Mouse (Mus musculus): ENCODE measurements at regions not wholly inside any gene's neighbourhood (a gene's known extent, or its start where the extent isn't known, plus 50 kb on each side); places are given as distances from the start of the nearest gene placed in this dataset.
A peak's percentile ranks its signal among the peaks of the same experiment; 100 is the strongest.

DNA sequence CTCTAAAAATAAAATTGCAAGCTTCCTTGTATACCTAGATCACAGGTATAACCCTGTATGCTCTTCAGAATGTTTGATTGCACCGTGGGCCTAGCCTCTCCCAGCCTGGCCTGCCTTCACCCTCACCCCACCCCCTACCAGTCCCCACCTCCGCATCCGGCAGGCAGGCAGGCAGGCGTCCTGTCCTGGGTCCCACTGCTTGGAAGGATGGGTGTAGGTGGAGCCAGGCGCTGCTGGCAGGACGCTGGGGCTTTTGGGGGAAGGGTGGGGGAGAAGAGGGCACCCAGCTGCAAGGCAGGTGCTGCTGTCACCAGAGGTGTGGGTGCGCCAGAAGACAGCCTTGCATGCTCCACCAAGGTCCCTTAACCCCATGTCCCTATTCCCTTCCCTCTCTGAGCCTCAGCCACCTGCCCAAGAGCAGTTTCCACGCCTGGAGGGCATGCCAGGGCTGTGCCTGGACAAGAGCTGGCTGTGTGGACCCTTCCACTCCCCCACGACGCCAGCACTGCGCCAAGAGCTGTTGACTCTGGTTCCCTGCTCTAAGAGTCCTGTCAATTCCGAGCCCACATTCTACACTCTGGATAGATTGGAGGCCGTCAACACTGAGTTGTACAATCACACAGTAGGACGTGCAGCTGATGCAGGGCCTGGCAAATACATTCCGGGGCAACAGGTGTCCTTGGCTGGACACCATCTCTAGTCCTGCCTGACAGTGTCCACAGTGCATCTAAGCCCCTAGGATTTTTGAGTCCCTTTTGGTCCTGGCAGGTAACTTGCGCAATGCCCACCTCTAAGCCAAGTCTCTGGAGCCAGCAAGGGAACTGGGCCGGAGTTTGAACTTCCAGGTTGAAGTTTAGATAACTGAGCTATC is 170.0 kb upstream of the Id2 start:
- Histone ChIP-seq H3K27me3 (no peaks in the 10 kb centered on the region; the same call in 1 of the 2 replicates), H3K27ac (peak overlapping the region; percentile 27; the same call in 1 of the 2 replicates), H3K4me2 (no peak overlapping the region), H3K9me3 (replicated peaks) (no peaks in the 10 kb centered on the region), H3K4me3 (no peak overlapping the region), H3K36me3 (no peaks in the 10 kb centered on the region), H3K9ac (no peak overlapping the region), H3K4me1 (replicated peaks) (peaks cover 26% of the 10 kb centered on the region)
- ATAC-seq (replicated peaks; ENCODE audit: insufficient number of reproducible peaks, insufficient read depth, low FRiP score, low read depth) = 0 out of 2 replicates have a peak, but pooled peaks have one; percentile 11
- 59% methylated on average over 17 of the region's 17 CpGs for WGBS

GRCm38 (mm10) chr12:25265560-25266525 is 168.9 kb upstream of the Id2 start:
- H3K4me3 ChIP-seq = no peak overlapping the region
- H3K9ac ChIP-seq = no peak overlapping the region
- no peaks in the 10 kb centered on the region for H3K36me3 ChIP-seq
- no peak overlapping the region for H3K4me2 ChIP-seq
- WGBS = 65% methylated on average over 11 of the region's 11 CpGs
- H3K4me1 ChIP-seq (replicated peaks) = peaks cover 26% of the 10 kb centered on the region
- no peaks in the 10 kb centered on the region; the same call in 1 of the 2 replicates for H3K27me3 ChIP-seq
- ATAC-seq (replicated peaks; ENCODE audit: insufficient number of reproducible peaks, insufficient read depth, low FRiP score, low read depth) = no peak
- no peaks in the 10 kb centered on the region for H3K9me3 ChIP-seq (replicated peaks)
- no peak overlapping the region for H3K27ac ChIP-seq

GRCm38 (mm10) chr12:25265066-25265465 is 168.1 kb upstream of the Id2 start:
- Histone ChIP-seq H3K4me3 (no peak overlapping the region), H3K27ac (no peak overlapping the region), H3K4me2 (no peak overlapping the region), H3K4me1 (replicated peaks) (peaks cover 26% of the 10 kb centered on the region), H3K9me3 (replicated peaks) (no peaks in the 10 kb centered on the region), H3K9ac (no peak overlapping the region), H3K27me3 (no peaks in the 10 kb centered on the region; the same call in 1 of the 2 replicates), H3K36me3 (no peaks in the 10 kb centered on the region)
- 84% methylated on average over 13 of the region's 13 CpGs for whole genome bisulfite sequencing
- ATAC-seq (replicated peaks; ENCODE audit: insufficient number of reproducible peaks, insufficient read depth, low FRiP score, low read depth) = no peak

GRCm38 (mm10) chr12:25264408-25264807 is 167.5 kb upstream of the Id2 start:
- Histone ChIP-seq H3K4me2 (no peak overlapping the region), H3K9me3 (replicated peaks) (no peaks in the 10 kb centered on the region), H3K4me1 (replicated peaks) (peaks cover 20% of the 10 kb centered on the region), H3K27me3 (no peaks in the 10 kb centered on the region; the same call in 1 of the 2 replicates), H3K4me3 (no peak overlapping the region), H3K27ac (no peak overlapping the region), H3K9ac (no peak overlapping the region), H3K36me3 (no peaks in the 10 kb centered on the region)
- 88% methylated on average over 3 of the region's 3 CpGs for WGBS
- ATAC-seq (replicated peaks; ENCODE audit: insufficient number of reproducible peaks, insufficient read depth, low FRiP score, low read depth) = no peak

DNA sequence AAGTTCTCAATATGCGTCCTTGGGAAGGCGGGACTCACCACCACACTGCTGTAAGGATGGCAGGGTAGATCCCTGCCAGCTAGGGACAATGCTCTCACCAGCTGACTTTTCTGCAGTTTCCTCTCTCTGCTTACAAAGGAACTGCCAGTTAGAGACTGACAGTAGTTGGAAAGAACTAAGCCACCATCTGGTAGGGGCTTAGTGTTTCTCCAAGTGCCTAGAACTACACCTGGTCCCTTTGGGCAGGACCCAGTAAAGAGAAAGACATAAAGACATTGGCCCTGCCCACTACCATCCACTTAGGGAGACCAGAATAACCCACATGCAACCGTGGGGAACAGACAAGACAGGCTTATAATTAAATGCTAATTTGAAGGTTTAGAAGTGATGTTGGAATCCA is 165.5 kb upstream of the Id2 start:
- Histone ChIP-seq H3K36me3 (no peaks in the 10 kb centered on the region), H3K4me3 (no peak overlapping the region), H3K27ac (no peak overlapping the region), H3K4me2 (no peak overlapping the region), H3K4me1 (replicated peaks) (peaks cover 8% of the 10 kb centered on the region), H3K27me3 (no peaks in the 10 kb centered on the region), H3K9ac (no peak overlapping the region), H3K9me3 (replicated peaks) (no peaks in the 10 kb centered on the region)
- WGBS = 80% methylated on average over 3 of the region's 3 CpGs
- no peak for ATAC-seq (replicated peaks; ENCODE audit: insufficient number of reproducible peaks, insufficient read depth, low FRiP score, low read depth)

DNA sequence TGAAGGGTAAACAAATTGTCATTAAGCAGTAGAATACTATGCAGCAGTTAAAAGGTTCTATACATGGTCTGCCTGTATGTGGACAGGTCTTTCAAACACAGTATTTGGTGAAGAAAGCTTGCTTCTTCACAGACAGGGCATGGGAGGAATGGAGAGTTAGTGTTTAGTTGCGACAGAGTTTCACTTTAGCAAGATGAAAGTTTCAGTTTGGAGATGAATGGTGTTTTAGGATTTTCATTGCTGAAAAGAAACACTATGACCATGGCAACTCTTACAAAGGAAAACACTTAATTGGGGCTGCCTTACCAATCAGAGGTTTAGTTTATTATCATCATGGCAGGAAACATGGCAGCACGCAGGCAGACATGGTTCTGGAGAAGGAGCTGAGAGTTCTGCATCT is 162.2 kb upstream of the Id2 start:
- Histone ChIP-seq H3K36me3 (no peaks in the 10 kb centered on the region), H3K9me3 (replicated peaks) (no peaks in the 10 kb centered on the region), H3K4me3 (no peak overlapping the region), H3K27me3 (no peaks in the 10 kb centered on the region), H3K4me1 (replicated peaks) (peaks cover 7% of the 10 kb centered on the region), H3K27ac (no peak overlapping the region), H3K9ac (no peak overlapping the region), H3K4me2 (no peak overlapping the region)
- 90% methylated on average over 2 of the region's 2 CpGs for WGBS
- ATAC-seq (replicated peaks; ENCODE audit: insufficient number of reproducible peaks, insufficient read depth, low FRiP score, low read depth) = no peak

DNA sequence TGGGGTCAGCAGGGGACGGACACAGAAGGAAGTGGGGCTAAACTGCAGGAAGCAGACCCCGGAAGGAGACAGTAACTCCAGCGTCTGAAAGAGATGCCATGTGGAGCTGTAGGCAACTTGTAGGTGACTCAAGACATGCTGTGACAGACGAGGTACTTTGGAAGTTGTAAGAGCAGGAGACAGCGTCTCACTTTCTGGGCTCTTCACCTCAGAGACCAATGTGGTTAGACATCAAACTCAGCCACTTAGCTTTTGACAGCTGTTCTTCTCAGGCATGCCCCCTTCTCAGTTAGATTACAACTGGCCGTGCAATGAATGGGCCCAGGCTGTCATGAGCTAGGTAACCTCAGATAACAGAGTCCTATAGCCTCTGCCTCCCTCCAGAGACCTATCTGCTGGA is 159.3 kb upstream of the Id2 start:
- no peak for ATAC-seq (replicated peaks; ENCODE audit: insufficient number of reproducible peaks, insufficient read depth, low FRiP score, low read depth)
- Histone ChIP-seq H3K9me3 (replicated peaks) (no peaks in the 10 kb centered on the region), H3K4me1 (replicated peaks) (peaks cover 7% of the 10 kb centered on the region), H3K27me3 (no peaks in the 10 kb centered on the region), H3K36me3 (no peaks in the 10 kb centered on the region), H3K27ac (no peak overlapping the region), H3K4me3 (no peak overlapping the region), H3K4me2 (no peak overlapping the region), H3K9ac (no peak overlapping the region)
- WGBS = 20% methylated on average over 6 of the region's 6 CpGs

DNA sequence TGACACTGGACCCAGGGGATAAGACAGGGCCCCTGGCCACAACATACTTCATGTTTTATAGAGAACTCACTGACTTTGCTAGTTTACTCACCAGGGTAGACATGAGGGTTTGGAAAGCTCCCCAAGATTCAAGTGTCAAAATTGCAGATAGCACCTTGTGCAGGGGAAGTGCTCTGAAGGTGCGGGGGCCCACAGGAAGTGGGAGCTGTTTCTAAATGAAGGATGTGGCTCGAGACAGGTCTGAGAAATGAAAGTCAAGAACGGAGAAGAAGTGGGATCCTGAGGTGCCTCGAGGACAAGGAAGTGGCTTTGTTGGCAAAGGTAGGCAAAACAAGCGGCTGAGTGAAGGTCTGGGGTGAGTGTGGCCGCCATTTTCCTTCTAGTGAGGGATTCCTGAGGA is 157.8 kb upstream of the Id2 start:
- no peaks in the 10 kb centered on the region for H3K27me3 ChIP-seq
- H3K36me3 ChIP-seq = no peaks in the 10 kb centered on the region
- H3K4me2 ChIP-seq = no peak overlapping the region
- no peak overlapping the region for H3K27ac ChIP-seq
- peaks cover 7% of the 10 kb centered on the region for H3K4me1 ChIP-seq (replicated peaks)
- ATAC-seq (replicated peaks; ENCODE audit: insufficient number of reproducible peaks, insufficient read depth, low FRiP score, low read depth) = no peak
- no peaks in the 10 kb centered on the region for H3K9me3 ChIP-seq (replicated peaks)
- 78% methylated on average over 6 of the region's 6 CpGs for WGBS
- H3K9ac ChIP-seq = no peak overlapping the region
- H3K4me3 ChIP-seq = no peak overlapping the region

GRCm38 (mm10) chr12:25252776-25253510 is 156.0 kb upstream of the Id2 start:
- H3K9me3 ChIP-seq (replicated peaks) = no peaks in the 10 kb centered on the region
- H3K9ac ChIP-seq = no peak overlapping the region
- ATAC-seq (replicated peaks; ENCODE audit: insufficient number of reproducible peaks, insufficient read depth, low FRiP score, low read depth) = no peak
- no peaks in the 10 kb centered on the region for H3K36me3 ChIP-seq
- peaks cover 12% of the 10 kb centered on the region for H3K4me1 ChIP-seq (replicated peaks)
- WGBS = 90% methylated on average over 6 of the region's 6 CpGs
- no peak overlapping the region for H3K4me3 ChIP-seq
- no peaks in the 10 kb centered on the region for H3K27me3 ChIP-seq
- no peak overlapping the region for H3K27ac ChIP-seq
- no peak overlapping the region for H3K4me2 ChIP-seq

- H3K27ac ChIP-seq = no peak overlapping the region
- no peak overlapping the region for H3K4me3 ChIP-seq
- no peak overlapping the region for H3K4me2 ChIP-seq
- no peaks in the 10 kb centered on the region for H3K9me3 ChIP-seq (replicated peaks)
- no peak for ATAC-seq (replicated peaks; ENCODE audit: insufficient number of reproducible peaks, insufficient read depth, low FRiP score, low read depth)
- 65% methylated on average over 4 of the region's 4 CpGs for WGBS
- no peak overlapping the region for H3K9ac ChIP-seq
- H3K36me3 ChIP-seq = no peaks in the 10 kb centered on the region
- peaks cover 13% of the 10 kb centered on the region for H3K4me1 ChIP-seq (replicated peaks)
- H3K27me3 ChIP-seq = no peaks in the 10 kb centered on the region
These were observed 154.7 kb upstream of the Id2 start for GRCm38 (mm10) chr12:25251411-25252171.
